Mouse (Mus musculus): Measurements from ENCODE around the gene Tex26. TPM values are rescaled to one million over a fixed set of nuclear protein-coding genes. Genes with fewer than 3 reads are reported as not detected.
A peak's percentile ranks its signal among the peaks of the same experiment; 100 is the strongest.

Tex26 gene
- polyA plus RNA-seq, 1 experiment from 2014 or later = 0.27 TPM

DNA sequence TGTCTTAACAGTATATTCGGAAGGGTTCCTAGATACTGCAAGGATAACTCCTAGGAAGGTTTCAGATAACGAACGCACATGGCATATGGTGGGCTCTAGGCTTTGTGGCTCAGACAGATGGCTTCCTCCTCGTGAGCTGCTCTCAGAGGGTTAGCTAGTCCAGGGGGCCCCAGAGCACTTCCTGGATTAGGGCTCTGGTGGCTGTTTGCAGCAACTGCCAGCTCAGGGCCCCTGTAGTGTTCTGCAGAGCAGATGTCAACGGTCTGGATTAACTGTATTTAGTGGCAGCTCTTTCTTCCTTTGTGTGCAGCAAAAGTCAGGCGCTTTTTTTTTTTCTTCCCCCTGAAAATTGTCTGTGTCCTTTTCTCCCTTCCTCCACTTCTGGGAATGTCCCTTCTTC, 11.1 kb upstream of the Tex26 start:
- 0 out of 2 replicates have a peak overlapping the region, but pooled peaks have one; percentile 11 for H3K4me2 ChIP-seq (replicated peaks; ENCODE audit: low read depth)
- no peak overlapping the region; the same call in 1 of the 2 replicates for H3K9ac ChIP-seq (ENCODE audit: low read length)

GRCm38 (mm10) chr5:149428810-149429255, 10.6 kb upstream of the Tex26 start:
- Histone ChIP-seq H3K4me3 (ENCODE audit: low read depth, low read length) (no peak overlapping the region), H3K27ac (replicated peaks) (peak overlapping the region; percentile 79), H3K9me3 (ENCODE audit: control insufficient read depth, low read length) (no peaks in the 10 kb centered on the region), H3K27me3 (ENCODE audit: control insufficient read depth, insufficient read depth, low read length) (no peaks in the 10 kb centered on the region), H3K4me2 (replicated peaks; ENCODE audit: low read depth) (no peak overlapping the region), H3K9ac (ENCODE audit: low read length) (peak overlapping the region; percentile 13; the same call in 1 of the 2 replicates), H3K36me3 (ENCODE audit: control insufficient read depth, insufficient read depth, low read length) (no peaks in the 10 kb centered on the region), H3K4me1 (replicated peaks; ENCODE audit: control insufficient read depth, insufficient read depth) (peaks cover 4% of the 10 kb centered on the region; the same call in 1 of the 2 replicates)
- no peak for TF ChIP-seq EP300 (optimal IDR thresholded peaks at IDR 0.05)
- 0 out of 2 replicates have a peak, but pooled peaks have one; percentile 6 for TF ChIP-seq CTCF (IDR thresholded peaks at IDR 0.05; ENCODE audit: low read depth)
- DNase-seq (ENCODE audit: low spot score) (peak; percentile 93), ATAC-seq (ENCODE audit: low FRiP score, low TSS enrichment) (peak; percentile 89)
- WGBS = 23% methylated on average over 2 of the region's 2 CpGs

More for the DNA sequence above, 11.1 kb upstream of the Tex26 start:
- DNase-seq (ENCODE audit: low spot score) (peak; percentile 36), ATAC-seq (ENCODE audit: low FRiP score, low TSS enrichment) (peak; percentile 57; the same call in 1 of the 2 replicates)
- peaks cover 4% of the 10 kb centered on the region; the same call in 1 of the 2 replicates for H3K4me1 ChIP-seq (replicated peaks; ENCODE audit: control insufficient read depth, insufficient read depth)
- H3K36me3 ChIP-seq (ENCODE audit: control insufficient read depth, insufficient read depth, low read length) = no peaks in the 10 kb centered on the region
- TF ChIP-seq EP300 (optimal IDR thresholded peaks at IDR 0.05) = no peak
- peak; percentile 20; the same call in 1 of the 2 replicates for TF ChIP-seq CTCF (IDR thresholded peaks at IDR 0.05; ENCODE audit: low read depth)
- H3K9me3 ChIP-seq (ENCODE audit: control insufficient read depth, low read length) = no peaks in the 10 kb centered on the region
- peak overlapping the region; percentile 79 for H3K27ac ChIP-seq (replicated peaks)
- no peak overlapping the region for H3K4me3 ChIP-seq (ENCODE audit: low read depth, low read length)
- 14% methylated on average over 6 of the region's 6 CpGs for WGBS
- H3K27me3 ChIP-seq (ENCODE audit: control insufficient read depth, insufficient read depth, low read length) = no peaks in the 10 kb centered on the region

DNA sequence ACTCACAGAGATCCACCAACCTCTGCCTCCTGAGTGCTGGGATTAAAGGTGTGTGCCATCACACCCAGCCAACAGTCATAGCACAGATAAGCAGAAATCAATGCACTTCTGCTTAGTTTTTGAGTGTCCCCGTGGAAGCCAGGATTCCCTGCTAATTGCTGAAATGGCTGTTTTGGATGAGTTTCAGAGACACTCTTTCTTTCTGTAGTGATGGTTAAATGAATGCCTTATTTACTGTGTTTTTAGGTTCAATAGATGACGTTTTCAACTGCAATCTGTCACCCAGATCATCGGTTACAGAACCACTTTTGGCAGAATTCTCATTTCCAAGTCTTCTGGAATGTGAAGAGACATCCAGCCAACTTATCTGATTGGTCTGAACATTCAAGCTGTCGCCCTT, 9.9 kb upstream of the Tex26 start:
- H3K27ac ChIP-seq (replicated peaks) = no peak overlapping the region; the same call in 1 of the 2 replicates
- no peaks in the 10 kb centered on the region for H3K9me3 ChIP-seq (ENCODE audit: control insufficient read depth, low read length)
- TF ChIP-seq CTCF (IDR thresholded peaks at IDR 0.05; ENCODE audit: low read depth) (no peak), EP300 (optimal IDR thresholded peaks at IDR 0.05) (no peak)
- WGBS = 66% methylated on average over 4 of the region's 4 CpGs
- peaks cover 4% of the 10 kb centered on the region; the same call in 1 of the 2 replicates for H3K4me1 ChIP-seq (replicated peaks; ENCODE audit: control insufficient read depth, insufficient read depth)
- ATAC-seq (ENCODE audit: low FRiP score, low TSS enrichment) = no peak
- H3K9ac ChIP-seq (ENCODE audit: low read length) = no peak overlapping the region
- H3K4me2 ChIP-seq (replicated peaks; ENCODE audit: low read depth) = no peak overlapping the region
- no peak overlapping the region for H3K4me3 ChIP-seq (ENCODE audit: low read depth, low read length)
- no peaks in the 10 kb centered on the region for H3K27me3 ChIP-seq (ENCODE audit: control insufficient read depth, insufficient read depth, low read length)
- H3K36me3 ChIP-seq (ENCODE audit: control insufficient read depth, insufficient read depth, low read length) = no peaks in the 10 kb centered on the region
- no peak for DNase-seq (ENCODE audit: low spot score)

GRCm38 (mm10) chr5:149430943-149431342, 8.5 kb upstream of the Tex26 start:
- Histone ChIP-seq H3K4me2 (replicated peaks; ENCODE audit: low read depth) (no peak overlapping the region), H3K27me3 (ENCODE audit: control insufficient read depth, insufficient read depth, low read length) (no peaks in the 10 kb centered on the region), H3K9ac (ENCODE audit: low read length) (no peak overlapping the region), H3K36me3 (ENCODE audit: control insufficient read depth, insufficient read depth, low read length) (no peaks in the 10 kb centered on the region), H3K4me1 (replicated peaks; ENCODE audit: control insufficient read depth, insufficient read depth) (peaks cover 4% of the 10 kb centered on the region; the same call in 1 of the 2 replicates), H3K9me3 (ENCODE audit: control insufficient read depth, low read length) (no peaks in the 10 kb centered on the region), H3K4me3 (ENCODE audit: low read depth, low read length) (no peak overlapping the region), H3K27ac (replicated peaks) (no peak overlapping the region)
- ATAC-seq (ENCODE audit: low FRiP score, low TSS enrichment) (no peak), DNase-seq (ENCODE audit: low spot score) (no peak)
- TF ChIP-seq CTCF (IDR thresholded peaks at IDR 0.05; ENCODE audit: low read depth) (no peak), EP300 (optimal IDR thresholded peaks at IDR 0.05) (no peak)
- 89% methylated on average over 3 of the region's 3 CpGs for WGBS

GRCm38 (mm10) chr5:149433618-149434017, 5.8 kb upstream of the Tex26 start:
- H3K36me3 ChIP-seq (ENCODE audit: control insufficient read depth, insufficient read depth, low read length) = no peaks in the 10 kb centered on the region
- peak overlapping the region; percentile 13; the same call in 1 of the 2 replicates for H3K9ac ChIP-seq (ENCODE audit: low read length)
- H3K9me3 ChIP-seq (ENCODE audit: control insufficient read depth, low read length) = no peaks in the 10 kb centered on the region
- no peak overlapping the region for H3K4me3 ChIP-seq (ENCODE audit: low read depth, low read length)
- no peaks in the 10 kb centered on the region for H3K27me3 ChIP-seq (ENCODE audit: control insufficient read depth, insufficient read depth, low read length)
- ATAC-seq (ENCODE audit: low FRiP score, low TSS enrichment) (peak; percentile 81), DNase-seq (ENCODE audit: low spot score) (peak; percentile 91)
- peaks cover 4% of the 10 kb centered on the region; the same call in 1 of the 2 replicates for H3K4me1 ChIP-seq (replicated peaks; ENCODE audit: control insufficient read depth, insufficient read depth)
- H3K27ac ChIP-seq (replicated peaks) = peak overlapping the region; percentile 82
- WGBS = 40% methylated on average over 7 of the region's 7 CpGs
- no peak overlapping the region; the same call in 1 of the 2 replicates for H3K4me2 ChIP-seq (replicated peaks; ENCODE audit: low read depth)
- TF ChIP-seq EP300 (optimal IDR thresholded peaks at IDR 0.05) (no peak), CTCF (IDR thresholded peaks at IDR 0.05; ENCODE audit: low read depth) (no peak)

DNA sequence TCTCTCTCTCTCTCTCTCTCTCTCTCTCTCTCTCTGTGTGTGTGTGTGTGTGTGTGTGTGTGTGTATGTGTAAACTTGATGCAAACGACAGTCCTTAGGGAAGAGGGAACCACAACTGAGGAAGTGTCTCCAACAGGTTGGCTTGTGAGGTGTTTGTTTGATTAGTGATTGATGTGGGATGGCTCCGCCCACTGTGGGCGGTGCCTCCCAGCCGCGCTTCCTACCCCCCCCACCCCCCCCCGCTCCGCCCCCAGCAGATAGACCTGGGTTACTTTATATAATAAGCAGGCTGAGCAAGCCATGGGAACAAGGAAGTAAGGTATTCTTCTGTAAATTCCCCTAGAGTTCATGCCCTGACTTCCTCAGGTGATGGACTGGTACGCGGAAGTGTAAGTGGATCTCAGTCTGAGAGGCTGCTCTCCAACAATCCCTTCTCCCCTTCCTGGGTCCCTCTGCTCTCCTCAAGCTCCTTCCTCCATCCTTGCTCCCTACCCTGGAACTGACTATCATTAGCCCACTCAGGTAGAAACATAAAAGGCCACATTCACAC, 5.2 kb upstream of the Tex26 start:
- ATAC-seq (ENCODE audit: low FRiP score, low TSS enrichment) (peak; percentile 88), DNase-seq (ENCODE audit: low spot score) (peak; percentile 85)
- Histone ChIP-seq H3K4me1 (replicated peaks; ENCODE audit: control insufficient read depth, insufficient read depth) (no peaks in the 10 kb centered on the region), H3K9me3 (ENCODE audit: control insufficient read depth, low read length) (no peaks in the 10 kb centered on the region), H3K9ac (ENCODE audit: low read length) (0 out of 2 replicates have a peak overlapping the region, but pooled peaks have one; percentile 13), H3K4me2 (replicated peaks; ENCODE audit: low read depth) (no peak overlapping the region), H3K27ac (replicated peaks) (peak overlapping the region; percentile 82), H3K36me3 (ENCODE audit: control insufficient read depth, insufficient read depth, low read length) (no peaks in the 10 kb centered on the region), H3K27me3 (ENCODE audit: control insufficient read depth, insufficient read depth, low read length) (no peaks in the 10 kb centered on the region), H3K4me3 (ENCODE audit: low read depth, low read length) (no peak overlapping the region)
- TF ChIP-seq EP300 (optimal IDR thresholded peaks at IDR 0.05) (no peak), CTCF (IDR thresholded peaks at IDR 0.05; ENCODE audit: low read depth) (no peak)
- WGBS = 19% methylated on average over 9 of the region's 9 CpGs
